Mouse (Mus musculus): ENCODE results near the gene Zfp663.

The Zfp663 gene

DNA sequence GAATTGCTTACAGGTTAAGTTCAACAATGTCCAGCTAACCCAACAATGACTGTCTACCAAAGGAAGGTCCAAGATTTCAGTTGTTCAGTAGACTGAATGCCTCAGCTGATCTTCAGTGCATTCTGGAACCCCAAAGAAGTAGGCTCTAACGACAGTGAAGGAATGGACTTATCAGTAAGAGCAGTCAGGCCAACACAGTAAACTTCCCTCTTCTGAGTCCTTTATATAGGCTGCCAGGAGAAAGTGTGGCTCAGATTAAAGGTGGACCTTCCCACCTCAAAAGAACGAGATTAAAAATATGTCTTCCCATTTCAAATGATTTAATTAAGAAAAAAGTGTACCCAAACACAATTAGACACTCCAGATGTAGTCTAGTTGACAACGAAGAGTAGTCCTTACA, 1.8 kb upstream of the Zfp663 start:
- DNase-seq (ENCODE audit: low spot score in 2 of 2), result no peak

DNA sequence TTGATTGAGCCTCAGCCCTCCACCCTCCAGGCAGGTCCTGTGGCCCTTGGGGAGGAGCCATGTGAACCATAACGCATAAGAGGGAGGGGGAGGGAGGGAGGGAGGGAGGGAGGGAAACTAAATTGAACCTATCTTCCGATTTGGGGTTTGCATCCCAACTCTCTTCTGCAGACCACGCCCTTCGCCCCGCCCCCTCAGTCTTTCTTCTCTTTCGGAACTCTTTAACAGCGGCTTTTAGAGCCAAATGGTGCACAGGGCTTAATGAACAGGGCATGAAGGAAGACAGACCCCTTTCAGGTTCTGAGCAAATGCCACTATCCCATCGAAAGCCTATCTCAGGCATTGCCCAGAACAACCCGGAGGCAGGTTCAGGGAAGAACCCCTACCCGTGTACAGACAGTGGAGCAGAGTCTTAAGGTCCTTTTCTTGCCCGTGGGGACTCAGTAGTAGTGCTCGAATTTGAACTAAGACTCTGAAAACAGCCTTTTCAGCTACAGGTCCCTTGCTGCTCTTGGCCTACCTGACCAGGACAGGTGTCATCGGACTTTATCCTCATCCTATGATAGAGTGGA, 575 bp downstream of the Zfp663 start:
- no peak for DNase-seq (ENCODE audit: low spot score in 2 of 2)

DNA sequence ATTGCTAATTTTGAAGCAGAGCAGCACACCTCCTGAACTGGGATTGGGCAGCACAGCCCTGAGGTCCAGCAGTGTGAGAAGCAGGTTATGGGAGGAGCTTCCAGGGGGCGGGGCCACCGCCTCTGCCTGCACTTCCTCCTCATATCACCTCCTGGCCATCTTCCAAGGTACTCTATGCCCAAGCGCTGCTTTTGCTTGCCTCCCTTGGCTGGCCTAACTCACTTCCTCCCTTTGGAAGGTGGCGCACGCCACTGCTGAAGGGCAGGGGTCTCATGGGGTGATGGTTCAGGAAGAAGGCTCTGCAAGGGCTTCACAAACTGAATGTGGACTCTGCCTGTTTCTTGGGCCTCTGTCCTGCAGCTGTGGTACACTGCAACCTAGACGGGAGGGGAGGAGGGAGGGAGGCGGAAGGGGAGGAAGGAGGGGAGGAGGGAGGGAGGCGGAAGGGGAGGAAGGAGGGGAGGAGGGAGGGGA, 1.4 kb downstream of the Zfp663 start:
- peak in 1 of 2 experiments; percentile 40 for DNase-seq (ENCODE audit: low spot score in 2 of 2)

DNA sequence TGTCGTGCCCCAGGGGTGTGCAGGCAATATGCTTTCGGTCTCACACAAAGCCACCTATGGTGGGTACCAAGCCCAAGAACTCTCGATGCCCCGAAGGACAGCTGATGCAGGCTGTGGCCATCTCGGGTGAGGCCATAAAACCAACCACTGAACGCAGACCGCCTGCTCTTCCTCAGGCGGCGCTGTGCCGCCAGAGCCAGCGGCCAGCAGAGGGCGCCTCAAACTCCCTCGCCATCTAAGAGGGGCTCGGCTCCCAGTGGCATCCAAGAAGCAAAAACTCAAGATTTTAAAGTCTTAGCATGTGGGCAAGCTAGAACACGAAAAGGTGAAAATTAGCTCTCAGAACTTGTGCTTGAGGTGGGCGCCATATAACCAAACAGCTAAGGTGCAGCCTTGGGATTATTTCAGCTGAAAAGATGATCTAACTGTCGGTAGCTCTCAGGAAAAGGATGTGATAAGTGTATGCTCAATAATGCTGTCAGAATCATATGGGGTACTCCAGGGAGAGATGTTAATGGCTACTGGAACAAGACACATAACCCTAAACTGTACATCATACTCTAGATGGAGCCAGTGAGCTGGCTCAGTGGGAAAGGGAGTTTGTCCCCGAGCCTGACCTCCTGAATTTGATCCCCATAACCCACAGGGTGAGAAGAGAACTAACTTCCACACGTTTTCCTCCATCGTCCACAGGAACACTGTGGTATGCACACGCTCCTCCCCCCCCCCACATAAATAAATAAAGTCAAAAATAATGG, 4.0 kb downstream of the Zfp663 start:
- no peak for DNase-seq (ENCODE audit: low spot score in 2 of 2)

DNA sequence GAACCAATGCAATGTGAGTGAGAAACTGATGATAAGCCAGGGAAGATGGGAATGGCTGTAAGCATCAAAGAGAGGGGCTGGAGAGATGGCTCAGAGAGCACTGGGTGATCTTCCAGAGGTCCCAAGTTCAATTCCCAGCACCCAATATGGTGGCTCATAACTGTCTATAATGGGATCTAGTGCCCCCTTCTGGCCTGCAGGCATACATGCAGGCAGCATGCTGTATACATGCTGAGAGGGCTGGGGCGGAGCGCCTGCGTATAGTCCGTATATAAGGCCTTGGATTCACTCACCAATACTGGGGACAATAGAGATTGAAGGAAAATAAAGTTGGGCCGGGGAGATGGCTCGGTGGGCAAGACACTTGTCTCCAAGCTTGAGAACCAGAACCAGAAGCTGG, 5.2 kb downstream of the Zfp663 start:
- no peak for DNase-seq (ENCODE audit: low spot score in 2 of 2)

DNA sequence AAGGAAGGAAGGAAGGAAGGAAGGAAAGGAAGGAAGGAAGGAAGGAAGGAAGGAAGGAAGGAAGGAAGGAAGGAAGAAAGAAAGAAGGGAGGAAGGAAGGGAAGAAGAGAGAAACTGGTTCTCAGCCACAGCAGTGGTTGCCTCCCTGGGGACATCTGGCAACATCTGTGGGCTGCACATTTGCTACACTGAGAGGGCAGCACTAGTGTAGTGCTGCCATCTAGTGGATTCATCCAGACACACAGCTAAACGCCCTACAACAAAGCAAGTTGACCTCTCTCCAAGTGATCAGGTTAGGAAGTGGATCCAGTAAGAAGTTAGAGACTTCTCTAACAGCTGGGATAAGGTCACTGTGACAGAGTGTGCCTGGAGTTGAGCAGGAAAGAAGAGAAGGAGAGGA, 7.7 kb downstream of the Zfp663 start:
- no peak for DNase-seq (ENCODE audit: low spot score in 2 of 2)

DNA sequence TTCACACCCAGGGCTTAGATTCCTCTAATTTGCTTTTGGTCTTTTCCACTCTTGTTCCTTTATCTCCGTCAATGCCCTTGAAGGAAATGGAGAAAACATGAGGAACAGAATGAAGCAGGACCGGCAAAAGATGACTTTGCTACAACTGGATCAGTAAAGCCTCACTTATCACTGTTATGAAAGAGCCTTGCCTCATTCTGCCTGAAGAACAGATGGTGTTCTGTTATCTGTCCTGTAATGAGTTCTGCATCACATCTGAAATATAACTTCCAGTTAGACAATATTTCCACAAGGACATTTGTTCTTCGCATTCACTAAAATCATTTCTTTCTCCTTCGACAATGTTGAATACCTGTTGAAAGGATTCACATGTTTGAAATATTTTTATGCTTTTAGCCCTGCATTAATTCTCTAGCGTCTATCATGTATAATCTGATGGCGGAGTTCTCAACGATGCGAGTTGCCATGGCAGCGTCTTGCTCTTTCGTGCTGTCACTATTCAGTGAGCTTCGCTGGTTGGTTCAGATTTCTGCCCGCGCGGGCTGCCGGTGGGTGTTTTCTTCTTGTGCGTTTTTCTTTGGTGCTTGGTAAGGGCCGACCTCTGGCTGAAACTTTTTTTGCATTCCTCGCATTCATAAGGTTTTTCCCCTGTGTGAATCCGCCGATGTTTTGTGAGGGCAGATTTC, 16.6 kb downstream of the Zfp663 start:
- DNase-seq (ENCODE audit: low spot score in 2 of 2), result no peak

DNA sequence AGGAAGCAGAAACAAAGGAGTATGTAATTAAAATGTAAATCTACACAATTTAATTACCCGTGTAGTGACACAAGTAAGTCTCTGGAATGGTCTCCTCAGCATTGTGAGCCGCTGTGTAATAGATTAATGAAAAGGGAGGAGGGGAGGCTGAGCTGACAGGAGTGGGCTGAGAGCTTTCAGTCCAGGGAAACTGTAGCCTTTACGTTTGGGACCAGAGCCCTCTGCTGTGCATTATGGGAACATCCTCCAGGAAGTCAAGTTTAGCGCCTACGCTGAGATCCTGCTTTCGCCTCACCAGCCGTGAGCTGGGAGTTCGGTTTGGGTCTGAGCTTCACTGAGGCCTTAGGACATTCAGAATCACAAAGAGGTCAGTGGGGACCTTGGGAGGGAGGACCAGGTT, 19.1 kb downstream of the Zfp663 start:
- DNase-seq (ENCODE audit: low spot score in 2 of 2), result no peak

DNA sequence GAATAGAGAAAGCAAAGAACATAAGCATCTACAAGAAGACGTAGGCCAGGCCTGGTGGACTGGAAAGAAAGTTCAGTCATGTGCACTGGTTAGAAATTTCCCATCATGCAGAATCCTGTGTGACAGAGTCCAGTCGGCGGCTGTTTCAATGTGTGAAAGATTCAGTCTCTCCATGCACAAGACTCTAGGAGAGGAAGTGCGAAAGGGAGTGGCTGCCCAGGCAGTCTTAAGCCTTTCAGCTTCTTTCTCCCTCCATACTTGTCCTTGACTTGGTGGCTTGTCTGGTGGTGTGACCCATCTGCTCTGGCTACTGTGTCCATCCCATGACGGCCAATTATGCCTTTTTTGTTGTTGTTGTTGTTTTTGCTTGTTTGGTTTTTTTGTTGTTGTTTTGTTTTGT, 22.3 kb downstream of the Zfp663 start:
- no peak for DNase-seq (ENCODE audit: low spot score in 2 of 2)

DNA sequence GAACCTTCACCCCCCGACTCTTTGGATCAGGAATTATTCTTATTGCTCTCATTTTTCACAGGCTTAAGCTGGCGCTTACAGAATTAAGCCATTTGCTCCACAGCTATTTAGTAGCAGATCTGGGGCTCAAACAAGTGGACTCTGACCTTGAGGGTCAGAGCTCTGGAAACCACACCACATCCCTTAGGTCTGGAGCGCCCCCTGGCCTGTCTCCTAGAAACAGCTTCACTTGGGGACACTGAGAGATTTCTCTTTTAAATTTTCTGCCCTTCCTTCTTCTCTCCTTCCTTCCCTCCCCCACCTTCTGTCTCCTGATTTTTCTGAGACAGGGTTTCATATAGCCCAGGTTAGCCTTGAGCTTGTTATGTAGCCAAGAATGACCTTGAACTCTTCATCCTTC, 31.3 kb downstream of the Zfp663 start:
- DNase-seq (ENCODE audit: low spot score in 2 of 2), result no peak

DNA sequence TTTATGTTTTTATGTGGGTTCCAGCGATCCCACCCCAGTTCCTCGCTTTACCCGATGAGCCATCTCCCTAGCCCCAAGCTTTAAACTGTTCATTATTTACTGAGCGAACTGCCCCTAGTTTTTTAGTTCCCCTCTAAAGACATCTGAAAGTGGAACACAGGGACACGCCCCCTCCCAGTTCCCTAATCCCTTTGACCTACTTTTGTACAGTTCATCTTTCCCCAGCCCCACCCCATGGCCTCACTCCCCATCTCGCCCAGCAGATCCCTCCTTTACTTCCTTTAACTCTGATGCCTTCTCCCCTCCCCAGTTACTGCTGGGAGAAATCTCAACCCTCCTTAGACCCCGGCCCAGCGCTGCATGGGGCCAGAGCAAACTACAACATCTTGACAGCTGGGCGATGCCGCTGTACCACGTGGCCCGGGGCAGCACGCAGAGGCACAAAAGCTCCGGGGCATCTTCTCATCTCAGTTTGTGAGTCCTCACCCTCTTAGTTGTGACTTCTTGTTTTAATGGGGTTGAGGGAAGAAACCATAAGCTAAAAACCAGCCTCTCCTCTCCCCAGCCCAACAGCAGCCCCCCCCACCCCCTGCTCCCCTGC, 35.8 kb downstream of the Zfp663 start:
- DNase-seq (ENCODE audit: low spot score in 2 of 2), result no peak

DNA sequence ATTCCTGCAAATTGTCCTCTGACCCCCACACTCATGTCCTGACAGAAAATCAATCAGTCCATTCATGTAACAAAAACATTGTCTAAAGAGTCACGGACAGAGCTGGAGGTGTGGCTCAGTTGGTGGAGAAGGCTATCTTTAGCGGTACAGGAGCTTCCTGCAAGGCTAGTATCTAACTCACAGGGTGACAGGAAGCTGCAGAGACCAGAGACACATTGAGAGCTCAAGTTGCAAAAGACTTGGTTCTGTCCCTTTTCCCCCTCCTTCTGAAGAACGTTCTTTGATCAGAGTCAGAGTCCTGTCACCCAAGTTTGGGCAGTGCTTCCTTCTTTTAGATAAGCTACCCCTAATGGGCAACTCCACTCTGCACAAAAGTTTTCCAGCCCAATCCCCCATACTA, 38.8 kb downstream of the Zfp663 start:
- no peak for DNase-seq (ENCODE audit: low spot score in 2 of 2)

DNA sequence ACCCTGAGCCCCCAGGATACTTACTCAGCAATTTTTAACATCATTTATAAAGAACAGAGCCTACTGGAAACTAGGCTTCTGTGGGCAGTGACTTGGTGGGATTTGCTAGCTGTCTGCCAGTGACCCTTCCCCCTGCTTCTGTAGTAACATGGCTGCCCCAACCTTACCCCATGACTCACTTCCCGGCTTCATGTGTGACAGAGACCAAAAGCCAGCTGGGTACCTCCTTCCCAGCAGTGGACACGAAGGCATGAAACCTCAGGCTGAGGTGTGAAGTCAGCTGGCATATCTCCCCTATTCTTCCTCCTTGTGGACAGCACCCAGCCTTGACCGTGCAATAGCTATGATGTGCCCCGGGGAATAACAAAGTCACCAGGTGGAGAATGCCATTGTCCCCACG, 39.8 kb downstream of the Zfp663 start:
- DNase-seq (ENCODE audit: low spot score in 2 of 2), result no peak

DNA sequence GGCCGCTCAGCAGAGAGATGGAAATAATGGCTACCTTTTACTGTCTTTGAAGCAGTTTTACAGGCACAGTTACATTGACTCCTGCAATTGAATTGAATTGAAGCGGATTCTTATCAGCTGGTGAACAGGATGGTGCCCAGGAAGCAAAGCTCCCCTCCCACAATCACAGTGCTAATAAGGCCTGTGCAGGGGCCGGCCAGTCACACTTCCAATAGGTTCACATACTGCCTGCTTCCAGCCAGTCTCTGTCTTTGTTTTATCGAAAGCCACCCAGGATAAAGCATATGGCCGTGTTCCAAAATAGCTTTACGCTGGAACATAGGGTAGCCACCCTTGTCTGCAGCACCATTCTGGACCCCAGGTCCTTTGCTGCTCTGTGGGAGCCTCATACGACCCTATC, 41.1 kb downstream of the Zfp663 start:
- no peak for DNase-seq (ENCODE audit: low spot score in 2 of 2)

DNA sequence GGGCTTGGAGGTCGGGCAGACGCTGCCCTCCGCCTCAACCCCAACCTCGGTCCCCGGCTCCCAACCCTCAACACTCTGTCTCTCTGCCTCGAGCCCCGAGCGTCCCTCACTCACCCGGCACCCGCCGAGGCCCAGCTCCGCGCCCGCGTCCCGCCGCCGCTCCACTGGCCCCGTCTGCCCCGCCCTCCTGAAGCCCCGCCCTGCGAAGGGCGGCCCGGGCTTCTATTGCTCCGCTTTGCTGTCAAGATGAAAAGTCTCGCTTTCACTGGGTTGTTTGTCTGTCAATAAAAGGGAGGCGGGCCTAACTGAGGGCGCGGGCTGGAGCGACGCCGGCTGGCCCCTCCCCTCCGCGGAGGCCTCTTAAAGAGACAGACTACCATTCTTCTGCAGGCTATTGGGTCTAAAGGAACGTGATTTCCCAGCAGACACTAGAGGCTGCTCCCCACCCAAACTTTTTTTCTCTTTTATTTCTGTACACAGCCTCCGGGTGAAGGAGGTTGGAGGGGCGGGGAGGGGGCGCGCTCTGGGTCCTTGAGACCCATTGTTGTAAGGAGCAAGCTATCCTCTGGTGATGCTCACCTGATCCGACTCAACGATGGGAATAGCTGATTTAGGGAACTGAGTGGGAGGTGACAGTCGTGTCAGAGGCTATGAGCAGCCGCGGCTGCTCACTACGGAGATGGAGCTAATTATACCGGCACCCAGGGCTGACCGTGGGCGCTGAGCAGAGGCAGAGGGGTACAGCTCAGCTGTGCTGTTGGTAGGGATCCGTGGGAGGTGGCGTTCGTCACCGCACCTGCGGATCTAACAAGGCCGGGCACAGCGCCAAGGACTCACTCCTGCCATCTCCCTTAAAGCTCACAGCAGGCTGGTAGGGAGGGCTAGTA, 42.0 kb downstream of the Zfp663 start, which contains the start of gene Elmo2:
Gene Elmo2 (minus strand): TSS at position 176 of the 887 bp plus-strand sequence.
- DNase-seq (ENCODE audit: low spot score in 2 of 2), result peak; percentile 96 to 97

DNA sequence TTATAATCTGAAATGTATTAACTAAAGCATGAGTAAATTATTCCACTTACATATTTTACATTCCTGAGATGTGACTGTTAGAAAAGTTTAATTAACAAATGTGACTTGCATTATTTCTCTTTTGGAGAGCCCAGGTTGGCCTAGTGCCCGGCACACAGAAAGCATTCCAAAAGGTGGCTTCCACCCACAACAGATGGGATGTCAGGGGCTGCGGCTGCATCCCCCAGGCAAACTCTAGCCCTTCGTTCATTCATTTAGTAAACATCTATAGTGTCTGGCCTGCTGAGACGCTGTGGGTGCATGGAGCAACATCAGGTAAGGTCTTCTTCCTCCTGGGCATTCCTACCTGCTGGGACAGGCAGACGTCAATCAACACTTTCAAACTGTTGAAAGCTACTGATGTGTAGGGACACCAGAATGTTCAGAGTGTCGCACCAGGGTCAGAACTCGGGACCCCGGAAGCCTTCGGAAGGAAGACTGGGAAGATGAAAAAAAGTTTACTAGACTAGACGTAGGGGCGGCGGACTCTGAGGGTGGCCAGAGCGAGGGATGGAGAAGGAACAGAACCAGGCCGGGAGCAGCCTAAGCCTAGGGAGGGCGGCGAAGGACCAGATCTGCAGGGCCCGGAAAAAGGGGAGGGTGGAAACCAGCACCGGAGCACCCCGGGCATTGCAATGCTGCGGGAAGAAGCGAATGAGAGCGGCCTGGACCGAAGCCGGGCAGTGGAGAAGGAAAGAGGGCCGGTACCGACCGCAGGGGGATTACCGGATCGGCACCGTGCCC, 42.8 kb downstream of the Zfp663 start:
- no peak for DNase-seq (ENCODE audit: low spot score in 2 of 2)

DNA sequence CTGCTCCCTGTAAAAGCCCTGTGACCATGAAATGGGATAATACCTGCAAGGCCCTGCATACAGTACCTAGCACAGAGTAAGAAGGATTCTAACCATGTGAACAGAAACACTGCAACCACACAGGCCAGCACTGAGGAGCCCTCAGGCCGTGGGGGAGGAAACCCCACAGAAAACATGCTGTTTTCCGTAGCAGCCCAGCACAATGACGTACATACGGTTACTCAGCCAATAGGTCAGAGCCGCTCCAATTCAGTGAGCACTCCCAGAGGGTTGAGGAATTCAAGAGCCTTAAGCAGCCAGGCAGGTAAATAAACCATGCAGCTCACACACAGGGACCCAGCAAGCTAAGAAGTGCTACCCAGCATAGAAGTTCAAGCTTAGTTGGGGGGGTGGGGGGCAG, 44.6 kb downstream of the Zfp663 start:
- DNase-seq (ENCODE audit: low spot score in 2 of 2), result no peak

DNA sequence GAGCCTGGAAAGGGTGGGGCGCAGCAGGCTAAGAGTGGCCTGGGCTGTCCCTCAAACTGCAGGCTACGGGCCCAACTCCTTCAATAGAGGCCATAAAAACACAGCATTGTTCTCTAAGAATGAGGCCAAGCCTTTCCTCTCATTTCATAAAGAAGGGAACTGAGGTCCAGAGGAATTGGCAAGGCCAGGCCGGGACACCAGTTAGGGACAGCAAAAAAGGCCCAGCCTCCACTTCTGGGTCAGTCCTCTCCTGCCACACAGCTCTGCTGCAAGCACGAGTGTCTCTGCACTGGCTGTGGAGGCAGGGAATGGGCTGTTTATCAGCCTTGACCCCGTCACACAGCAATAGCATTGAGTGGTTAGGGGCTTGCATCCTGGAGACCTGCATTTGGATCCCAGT, 45.0 kb downstream of the Zfp663 start:
- DNase-seq (ENCODE audit: low spot score in 2 of 2), result no peak

DNA sequence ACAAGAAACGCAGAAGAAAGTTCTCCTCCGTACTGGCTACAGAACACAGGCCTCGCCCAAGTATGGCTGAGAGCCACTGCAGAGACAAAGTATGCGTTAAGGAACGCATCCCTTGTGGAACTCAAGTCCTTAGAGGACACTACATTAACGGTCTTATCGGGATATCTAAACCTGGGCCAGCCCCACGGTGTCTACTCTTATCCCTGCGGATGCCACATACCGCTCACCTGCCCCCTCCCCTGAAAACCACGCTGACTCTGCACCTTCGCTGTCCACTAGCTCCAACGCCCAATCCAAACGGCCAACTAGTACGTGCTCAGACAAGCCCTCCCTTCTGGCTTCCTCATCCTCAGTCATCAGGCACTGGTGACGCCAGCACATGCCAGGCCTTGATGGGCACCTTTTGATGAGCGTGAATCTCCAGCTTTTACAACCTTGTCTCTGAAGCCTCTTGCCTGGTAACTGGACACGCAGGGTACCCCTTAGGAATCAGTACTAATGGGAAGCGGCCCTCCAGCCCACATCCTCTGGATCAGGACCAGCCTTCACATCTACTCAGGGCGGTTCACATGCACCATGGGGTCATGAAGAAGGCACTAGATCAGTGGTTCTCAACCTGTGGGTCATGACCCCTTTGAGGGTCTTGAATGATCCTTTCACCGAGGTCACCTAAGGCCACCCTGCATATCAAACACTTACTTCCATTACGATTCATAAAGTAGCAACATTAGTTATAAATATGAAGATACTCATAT, 46.4 kb downstream of the Zfp663 start:
- no peak for DNase-seq (ENCODE audit: low spot score in 2 of 2)

DNA sequence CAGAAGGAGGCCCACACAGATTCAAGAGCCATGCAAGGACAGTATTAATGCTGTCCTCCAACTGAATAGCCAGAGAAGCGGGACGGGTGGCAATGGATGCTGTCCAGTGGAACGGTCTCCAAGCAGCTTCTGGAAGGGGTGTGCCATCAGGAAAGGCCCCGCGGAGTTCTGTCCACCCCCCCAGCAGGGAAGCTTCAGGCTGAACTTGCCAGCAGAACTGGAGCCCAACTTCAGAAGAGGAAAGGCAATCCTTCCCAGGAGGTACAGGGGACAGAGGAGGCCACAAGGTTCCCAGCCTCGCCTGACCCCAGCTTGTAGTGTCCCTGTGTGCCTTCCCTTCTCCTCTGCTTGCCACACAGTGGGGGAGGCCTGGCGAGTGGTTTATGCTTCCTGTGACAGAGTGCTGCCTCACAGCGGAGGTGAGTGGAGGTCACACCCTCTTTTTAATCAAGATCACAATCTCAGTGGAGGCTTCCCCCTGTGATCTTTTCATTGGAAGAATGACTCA, 47.1 kb downstream of the Zfp663 start:
- no peak for DNase-seq (ENCODE audit: low spot score in 2 of 2)
